Mouse (Mus musculus): ENCODE results near the gene Prm2. TPM values are rescaled to one million over a fixed set of nuclear protein-coding genes. Genes with fewer than 3 reads are reported as not detected.

Gene Prm2
- total RNA-seq (2021), result not detected

GRCm38 (mm10) chr16:10796034-10796433, at the start of gene Prm2:
Gene Prm2 (minus strand): TSS chr16:10796134.
- DNase-seq, result no peak

DNA sequence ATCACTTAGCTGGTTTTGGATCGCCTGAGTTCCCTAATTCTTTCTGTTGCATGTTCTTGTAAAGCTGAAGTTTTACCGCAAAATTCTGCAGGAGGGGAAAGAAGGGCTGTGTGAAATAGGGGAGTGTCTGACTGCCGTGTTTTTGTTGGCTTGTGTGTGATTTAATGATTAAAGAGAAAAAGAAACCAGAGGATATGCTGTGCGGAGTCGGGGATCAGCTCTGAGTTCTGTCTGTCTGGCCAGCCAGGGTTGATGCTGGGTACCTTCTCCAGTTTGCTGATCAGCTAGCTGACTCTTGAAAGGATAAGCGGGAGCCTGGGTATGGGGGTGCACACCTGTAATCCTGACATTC, 48.4 kb upstream of the Prm2 start:
- DNase-seq, result no peak

DNA sequence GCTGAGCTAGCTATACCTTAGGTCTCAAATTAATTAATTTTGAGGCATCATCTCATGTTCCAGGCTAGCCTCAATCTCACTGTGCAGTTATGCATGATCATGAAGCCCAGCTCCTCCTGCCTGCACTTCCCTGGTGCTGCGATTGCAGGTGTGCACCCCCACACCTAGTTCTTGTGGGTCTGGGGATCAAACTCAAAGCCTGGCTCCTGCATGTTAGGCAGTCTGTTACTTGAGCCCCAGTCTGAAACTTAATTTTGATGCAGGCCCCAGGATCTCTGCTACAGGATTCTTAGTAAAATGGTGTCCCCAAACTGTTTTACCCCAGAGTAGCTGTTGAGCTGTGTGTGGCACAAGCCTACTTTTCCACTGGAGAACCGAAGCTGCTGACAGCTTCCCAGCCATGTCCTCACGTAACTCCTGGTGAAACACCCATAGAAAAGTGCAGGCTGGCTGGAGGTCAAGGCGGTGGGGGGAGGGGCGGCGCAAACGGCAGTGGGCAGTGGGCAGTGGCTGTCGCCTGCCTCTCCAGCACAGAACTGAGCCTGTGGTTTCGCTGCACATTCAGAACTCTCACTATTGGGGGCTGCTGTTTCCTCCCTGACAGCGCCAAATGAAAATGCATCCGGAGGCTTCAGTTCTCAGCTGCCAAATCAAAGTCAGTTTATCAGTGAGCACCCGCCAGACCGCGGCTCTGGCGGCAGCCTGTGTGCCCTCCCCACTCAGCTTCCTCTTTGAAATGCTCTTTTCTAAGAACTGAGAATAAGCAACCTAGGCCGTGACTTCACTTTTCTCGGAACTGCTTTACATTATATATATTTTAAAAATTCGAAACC, 47.8 kb upstream of the Prm2 start:
- no peak for DNase-seq

GRCm38 (mm10) chr16:10842282-10842855, 46.4 kb upstream of the Prm2 start:
- DNase-seq, result no peak

- no peak for DNase-seq
These were observed 44.1 kb upstream of the Prm2 start for GRCm38 (mm10) chr16:10840018-10840417.

DNA sequence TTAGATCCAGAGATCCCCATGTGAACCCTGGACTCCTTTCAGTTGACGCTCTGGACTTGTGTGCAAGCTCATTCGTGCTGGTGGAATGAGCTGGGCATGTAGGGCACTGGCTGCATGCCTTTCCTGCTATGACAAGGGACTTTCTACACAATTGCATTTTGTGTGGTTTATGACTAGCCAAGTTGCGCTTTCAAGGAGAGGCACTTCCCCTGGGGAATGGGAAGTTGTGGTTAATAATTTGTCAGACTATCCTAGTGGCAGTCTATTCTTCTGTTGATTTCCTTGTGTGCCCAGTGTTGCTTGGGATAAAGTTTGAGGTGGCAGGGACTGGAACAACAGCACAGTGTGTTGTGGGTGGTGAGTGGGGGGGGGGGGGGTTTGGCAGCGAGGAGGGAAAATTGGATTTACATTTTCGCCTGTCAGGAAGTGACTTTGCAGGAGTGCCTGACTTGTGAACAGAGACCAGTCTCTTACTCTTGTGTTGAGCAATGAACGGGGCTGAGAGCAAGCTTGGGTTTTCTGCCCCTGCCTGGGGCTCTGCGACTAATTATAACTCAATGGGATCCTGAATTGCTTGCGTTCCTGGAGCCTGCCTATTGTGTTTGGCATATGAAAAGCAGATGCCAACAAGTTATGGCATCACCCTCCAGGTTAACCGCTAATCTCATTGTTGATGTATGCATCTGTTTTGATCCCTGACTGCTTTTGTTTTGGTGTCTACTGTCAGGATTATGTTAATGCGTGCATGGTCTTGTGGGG, 42.7 kb upstream of the Prm2 start:
- DNase-seq, result no peak

- DNase-seq, result no peak
These were observed 42.0 kb upstream of the Prm2 start for GRCm38 (mm10) chr16:10837903-10838302.

DNA sequence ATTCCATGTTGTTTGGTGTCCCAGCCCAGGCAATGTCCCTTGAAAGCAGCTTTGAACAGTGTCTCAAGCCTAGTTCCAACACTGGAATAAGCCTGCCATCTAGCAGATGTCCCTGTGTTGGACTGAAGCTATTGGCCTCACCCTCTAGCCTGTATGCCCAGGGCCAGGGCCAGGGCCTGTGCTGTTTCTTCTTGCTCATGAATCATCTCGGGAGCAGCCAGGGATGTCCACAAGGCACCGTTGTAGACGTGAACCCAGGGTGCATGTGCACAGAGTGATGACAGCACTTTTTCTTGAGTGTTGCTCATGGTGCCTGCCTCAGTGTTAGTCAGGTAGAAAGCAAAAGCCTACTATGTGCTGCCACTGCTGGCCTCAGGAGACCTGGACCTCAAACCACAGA, 41.3 kb upstream of the Prm2 start:
- DNase-seq, result no peak

GRCm38 (mm10) chr16:10836388-10836787, 40.5 kb upstream of the Prm2 start:
- no peak for DNase-seq

DNA sequence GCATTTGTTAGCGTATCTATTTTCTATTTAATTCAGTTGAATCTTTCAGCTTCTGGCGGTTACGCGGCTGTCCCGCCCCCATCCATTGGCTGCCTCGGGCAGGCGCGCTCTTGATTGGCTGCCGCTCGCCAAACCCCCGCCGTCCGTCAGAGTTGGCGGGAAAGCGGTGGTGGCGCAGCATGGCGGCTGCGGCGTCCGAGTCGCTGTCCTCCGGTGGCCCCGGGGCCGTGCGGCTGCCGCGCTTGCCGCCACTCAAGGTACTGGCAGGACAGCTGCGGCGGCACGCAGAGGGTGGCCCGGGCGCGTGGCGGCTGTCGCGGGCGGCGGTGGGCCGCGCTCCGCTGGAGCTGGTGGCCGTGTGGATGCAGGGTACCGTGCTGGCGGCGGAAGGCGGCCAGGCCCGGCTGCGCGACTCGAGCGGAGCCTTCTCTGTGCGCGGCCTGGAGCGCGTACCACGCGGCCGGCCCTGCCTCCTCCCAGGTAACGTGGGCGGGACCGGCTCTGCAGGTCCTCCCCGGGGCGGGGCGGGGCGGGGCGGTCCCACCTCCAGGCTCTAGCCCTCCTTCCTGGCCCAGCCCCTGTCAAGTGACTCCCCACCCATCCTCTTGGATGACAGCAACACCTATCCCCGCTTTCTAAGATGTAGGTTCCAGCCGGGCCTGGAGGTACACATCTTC, 39.1 kb upstream of the Prm2 start, which contains the start of gene Rmi2:
Rmi2 (plus strand) TSS at position 149 of the 677 bp plus-strand sequence.
- peak; percentile 81 to 82 for DNase-seq

- no peak for DNase-seq
These were observed 38.6 kb upstream of the Prm2 start for GRCm38 (mm10) chr16:10834542-10834910.

DNA sequence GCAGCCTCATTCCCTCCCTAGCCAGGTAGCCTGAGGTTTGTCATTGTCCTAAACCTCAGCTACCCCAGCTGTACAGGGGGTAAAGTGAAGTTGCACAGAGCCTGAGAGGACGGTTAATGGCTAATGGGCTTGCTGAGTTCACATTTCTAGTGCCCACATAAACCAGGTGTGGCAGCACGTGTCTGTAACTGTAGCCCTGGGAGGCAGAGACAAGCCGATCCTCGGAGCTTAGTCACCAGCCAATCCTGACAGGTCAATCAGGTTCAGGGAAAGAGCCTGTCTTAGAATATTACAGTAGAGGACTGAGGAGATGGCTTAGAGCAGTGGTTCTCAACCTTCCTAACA, 32.5 kb upstream of the Prm2 start:
- DNase-seq, result no peak

DNA sequence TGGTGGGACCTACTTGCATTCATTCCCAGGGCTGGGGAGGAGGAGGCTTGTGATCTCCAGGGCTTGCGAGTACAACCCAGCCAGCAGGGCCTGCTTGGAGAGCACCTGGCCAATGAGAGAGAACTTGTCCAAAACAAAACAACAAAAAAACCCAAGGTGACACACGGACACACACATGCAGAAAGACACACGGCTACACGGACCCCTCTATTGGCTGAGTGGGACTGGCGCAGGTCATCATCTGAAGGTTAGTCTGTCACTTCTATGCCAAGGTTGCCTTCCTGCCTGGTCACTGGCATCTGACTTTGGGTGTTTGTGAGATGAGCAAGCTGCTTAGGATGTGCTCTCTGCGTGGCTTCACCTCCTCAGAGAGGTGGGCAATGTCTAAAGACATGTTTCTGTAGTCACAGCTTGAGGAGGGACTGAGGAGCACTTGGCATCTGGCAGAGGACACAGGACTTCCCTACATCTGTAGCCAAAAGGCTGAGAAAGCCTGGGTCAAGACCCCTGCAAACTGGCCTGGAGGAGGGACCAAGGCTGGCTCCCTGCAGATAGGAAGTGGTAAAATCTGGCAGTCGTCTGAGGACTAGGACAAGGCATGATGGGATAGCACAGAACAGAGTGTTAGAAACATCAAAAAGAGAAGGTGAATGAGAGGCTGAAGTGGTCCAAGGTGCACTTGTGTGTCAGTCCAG, 32.0 kb upstream of the Prm2 start:
- DNase-seq, result no peak

DNA sequence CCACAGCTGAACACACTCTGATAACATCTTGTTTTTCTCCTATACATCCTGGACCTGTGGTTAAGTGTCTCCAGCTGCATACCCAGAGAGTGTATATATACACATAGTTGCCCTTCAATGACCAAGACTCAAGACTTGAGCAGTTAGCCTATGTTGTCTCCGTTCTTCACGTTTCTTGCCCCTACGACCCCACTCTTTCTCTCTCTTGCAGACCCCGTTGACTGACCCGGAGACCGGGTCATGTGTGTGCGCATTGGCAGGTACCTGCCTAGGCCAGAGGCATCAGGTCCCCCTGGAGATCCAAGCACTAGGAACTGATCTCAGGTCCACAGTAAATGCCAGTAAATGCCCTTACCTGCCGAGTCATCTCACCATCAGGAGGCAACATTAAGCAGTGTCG, 31.3 kb upstream of the Prm2 start:
- no peak for DNase-seq

DNA sequence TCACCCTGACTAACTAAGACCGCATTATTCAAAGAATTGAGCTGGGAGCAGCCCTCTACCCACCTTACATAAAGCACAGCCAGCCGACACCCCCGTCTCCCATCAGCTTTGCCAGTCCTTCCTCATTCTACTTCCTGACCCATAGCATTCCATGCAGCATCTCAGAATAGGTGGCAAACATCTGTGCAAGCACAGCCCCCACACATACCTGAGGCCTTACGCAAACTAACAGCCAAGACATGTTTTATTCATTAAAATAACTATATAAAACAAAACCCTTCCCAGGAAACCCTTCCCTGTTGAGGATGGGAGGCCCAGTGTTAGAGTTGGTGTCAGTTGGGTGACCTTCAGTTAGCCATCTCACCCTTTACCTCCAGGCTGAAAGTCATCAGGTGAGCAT, 29.9 kb upstream of the Prm2 start:
- DNase-seq, result no peak

DNA sequence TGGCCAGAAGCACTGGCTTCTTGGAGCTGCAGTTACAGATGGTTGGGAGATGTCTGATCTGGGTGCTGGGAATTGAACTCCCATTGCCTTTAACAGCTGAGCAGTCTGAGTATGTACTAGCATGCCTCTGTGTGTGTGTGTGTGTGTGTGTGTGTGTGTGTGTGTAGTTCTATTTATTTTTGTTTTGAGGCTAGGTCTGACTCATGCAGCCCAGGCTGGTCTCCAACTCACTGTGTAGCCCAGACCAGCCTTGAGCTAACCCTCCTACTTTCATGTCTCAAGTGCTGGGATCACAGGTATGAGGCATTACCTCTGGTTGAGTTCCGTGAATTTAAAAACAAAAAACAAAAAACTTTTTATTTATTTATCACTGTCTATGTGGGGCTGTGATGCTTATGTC, 28.6 kb upstream of the Prm2 start:
- no peak for DNase-seq

GRCm38 (mm10) chr16:10821387-10821786, 25.5 kb upstream of the Prm2 start:
- no peak for DNase-seq

DNA sequence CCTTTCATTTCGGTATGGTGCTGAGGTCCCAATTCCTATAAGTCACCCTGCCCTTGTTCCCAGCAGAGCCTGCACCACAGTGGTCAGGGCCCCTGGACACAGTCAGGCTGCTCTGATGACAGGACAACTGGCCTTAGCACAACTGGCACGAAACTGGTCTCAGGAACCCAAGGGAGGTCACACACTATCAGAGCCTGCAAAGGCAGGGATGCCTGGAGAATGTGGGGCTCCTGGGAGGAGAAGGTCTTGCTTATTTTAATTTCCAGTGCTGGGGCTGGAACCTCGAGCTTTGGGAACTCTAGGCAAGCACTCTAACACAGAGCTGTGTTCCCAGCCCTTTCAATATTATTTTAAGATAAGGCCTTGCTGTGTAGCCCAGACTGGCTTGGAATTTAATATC, 24.0 kb upstream of the Prm2 start:
- no peak for DNase-seq

DNA sequence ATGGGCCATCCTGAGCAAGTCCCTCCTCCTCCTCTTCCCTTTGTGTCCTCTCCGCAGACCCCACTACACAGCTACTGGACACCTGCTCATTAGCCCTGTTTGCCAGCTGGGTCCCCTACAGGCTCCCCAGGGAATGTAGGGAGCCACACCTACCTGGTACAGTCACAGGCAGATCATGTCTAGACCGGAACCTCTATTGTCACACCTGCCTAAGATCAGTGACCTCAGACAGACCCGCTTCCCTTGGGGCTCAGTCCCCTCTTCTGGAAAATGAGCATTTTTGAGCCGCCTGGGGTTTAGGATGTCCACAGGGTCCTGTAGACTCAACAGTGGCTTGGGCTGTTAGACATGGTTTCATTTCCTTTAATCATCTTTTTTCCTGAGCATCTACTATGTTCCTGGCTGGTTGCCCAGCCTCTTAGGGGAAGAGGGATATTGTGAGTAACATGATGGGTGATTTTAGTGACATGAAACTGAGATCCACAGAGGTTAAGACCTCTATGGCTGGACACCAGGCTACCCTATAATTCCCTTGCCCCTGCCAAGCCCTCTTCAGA, 22.7 kb upstream of the Prm2 start:
- no peak for DNase-seq

- no peak for DNase-seq
These were observed 18.9 kb upstream of the Prm2 start for GRCm38 (mm10) chr16:10814864-10815263.

GRCm38 (mm10) chr16:10813726-10814125, 17.8 kb upstream of the Prm2 start:
- no peak for DNase-seq

- no peak for DNase-seq
These were observed 17.0 kb upstream of the Prm2 start, which contains the start of gene Gm11172 for GRCm38 (mm10) chr16:10812865-10813371. Gene Gm11172 (plus strand): TSS chr16:10812915.

Data from layer of hippocampus, postnatal 36 days (tissue).